Mouse (Mus musculus) frontal cortex, postnatal 14 days (tissue): ENCODE data around the gene Hsd11b1.
"Not testable (repeated sequence)": the region's sequence is repeated elsewhere in the genome, so short reads cannot be mapped to it uniquely, and the experiment has no call there.

Source experiments
- DNase-seq, 2 experiments: peaks; one replicate each; pipeline ENCODE4 v3.0.0; 2022; ENCODE audit warnings: low spot score in 2 of 2

Hsd11b1 gene

DNA sequence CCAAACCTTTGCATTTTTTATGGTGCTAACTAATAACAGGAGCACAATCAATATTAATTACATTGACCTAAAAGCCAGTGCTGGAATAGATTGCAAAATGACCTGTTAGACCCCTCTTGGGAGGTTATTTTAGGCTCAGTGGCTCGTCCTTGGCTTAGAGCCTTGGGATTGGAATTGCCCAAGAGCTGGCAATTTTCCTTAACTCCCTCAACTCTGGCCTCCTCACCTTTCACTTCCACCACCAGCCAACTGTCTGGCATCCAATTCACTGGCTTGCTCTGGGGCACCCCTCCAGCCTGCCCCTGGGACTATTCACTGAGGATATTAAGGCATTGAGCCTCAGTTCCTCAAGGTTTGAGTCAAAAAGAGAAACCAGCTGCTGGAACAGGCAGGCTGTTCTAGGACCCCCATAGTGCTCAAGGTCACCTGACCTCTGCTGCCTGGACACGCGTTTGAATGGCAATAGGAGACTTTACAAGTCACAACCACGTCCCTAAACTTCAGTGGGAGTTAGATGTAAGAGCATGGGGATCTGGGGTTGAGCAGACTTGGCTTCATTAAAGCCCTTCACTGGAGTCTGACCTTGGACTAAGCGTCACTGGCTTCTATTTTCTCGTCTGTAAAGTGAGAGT lies 14.7 kb upstream of the Hsd11b1 start:
- DNase-seq: no peak

DNA sequence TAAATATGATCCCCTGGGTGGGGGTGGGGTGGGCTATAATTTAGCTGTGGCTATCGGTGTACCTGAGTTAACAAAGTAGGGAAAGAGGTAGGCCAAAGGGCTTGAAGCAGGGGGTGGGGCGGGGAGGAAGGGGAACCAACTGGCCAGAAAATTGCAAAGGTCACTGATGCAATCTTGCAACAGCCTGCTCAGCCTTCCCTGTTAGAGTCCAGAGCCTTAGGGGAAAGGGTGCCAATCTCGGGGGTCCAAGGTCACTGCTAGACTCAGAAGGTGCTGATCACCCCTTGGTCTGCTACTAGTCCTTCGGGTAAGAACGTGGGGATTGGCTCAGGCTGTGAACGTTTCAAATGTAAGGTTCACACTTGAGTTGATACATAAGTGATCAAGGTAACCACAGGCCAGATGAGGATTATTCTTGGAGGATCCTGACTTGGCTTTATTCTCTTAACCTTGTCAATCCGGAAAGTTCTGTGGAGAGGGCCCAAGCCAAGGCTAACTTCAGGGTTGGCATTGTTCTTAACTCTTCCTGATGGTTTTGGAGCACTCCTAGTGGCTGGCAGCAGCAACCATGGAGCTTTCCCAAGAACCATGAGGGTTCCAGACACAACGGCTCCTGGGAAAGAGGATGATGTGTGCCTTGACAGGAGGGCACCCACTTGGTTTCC lies 10.7 kb upstream of the Hsd11b1 start:
- no peak for DNase-seq

DNA sequence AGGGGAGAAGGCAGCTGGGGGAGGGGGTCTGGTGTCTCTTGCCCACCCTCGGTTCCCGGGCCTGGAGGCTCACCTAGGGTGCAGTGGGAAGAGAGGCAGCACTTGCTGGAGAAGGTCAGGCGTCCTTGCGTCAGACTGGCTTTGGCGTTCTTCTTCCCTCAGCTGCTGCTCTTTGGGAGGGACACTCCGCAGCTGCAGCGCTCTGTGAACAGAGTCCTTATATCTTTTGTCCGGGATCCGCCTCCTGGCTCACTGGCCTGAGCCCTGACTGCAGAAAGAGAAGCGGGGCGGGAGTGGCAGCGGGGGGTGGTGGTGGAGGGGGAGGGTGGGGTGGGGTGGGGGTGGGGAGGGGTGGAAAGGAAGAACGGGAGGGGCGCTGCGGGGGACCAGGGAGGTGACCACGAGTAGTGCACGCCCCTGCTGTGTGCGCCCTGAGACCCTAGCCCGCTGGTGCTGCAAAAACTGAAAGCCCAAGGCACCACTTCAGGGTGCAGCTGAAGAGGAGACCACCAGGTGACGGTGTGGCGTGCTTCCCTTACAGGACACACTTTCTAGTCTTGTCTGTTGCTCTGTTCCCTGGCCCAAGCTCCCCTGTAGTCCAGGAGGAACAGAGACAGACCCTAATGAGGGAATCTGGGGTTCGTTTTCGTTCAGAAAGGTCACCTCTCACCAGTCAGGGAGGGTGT lies 9.2 kb upstream of the Hsd11b1 start, which contains the start of gene G0s2:
Gene G0s2 (minus strand): TSS at position 302 of the 686 bp plus-strand sequence.
- DNase-seq: peak; percentile 40 to 45

DNA sequence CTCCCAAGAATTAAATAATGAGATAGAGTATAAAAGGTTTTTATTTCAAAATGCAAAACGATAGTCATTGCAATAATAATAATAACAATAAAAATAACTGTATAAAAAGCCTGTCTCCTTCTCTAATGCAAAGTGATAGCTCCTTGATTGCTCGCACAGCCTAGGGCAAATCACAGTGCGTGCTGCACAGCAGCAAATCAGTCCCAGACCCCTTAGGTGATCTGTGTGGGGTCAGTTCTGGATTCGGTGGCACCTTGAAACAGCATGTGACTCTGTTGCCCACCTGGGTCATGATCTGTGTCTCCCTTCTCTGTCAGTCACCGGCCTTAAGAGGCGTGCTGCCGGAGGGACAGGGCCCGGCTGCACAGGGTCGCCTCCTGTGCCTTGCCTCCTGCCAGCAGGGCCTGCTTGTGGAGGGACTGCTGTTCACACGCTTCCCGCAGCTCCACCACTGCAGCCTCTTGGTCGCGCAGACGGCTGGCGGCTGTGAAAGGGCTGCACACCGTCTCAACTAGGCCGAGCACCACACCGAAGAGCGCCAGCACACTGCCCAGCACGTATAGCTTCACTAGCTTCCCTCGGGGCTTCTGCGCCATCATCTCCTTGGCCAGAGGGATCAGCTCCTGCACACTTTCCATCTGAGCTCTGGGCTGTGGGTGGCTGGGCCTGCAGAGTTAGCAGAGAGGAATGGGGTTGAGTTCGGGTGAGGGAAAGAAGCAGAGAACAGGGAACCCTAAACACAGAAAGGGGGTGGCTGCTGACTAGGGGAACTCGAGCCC lies 8.5 kb upstream of the Hsd11b1 start:
- DNase-seq: peak in 1 of 2 experiments; percentile 15

DNA sequence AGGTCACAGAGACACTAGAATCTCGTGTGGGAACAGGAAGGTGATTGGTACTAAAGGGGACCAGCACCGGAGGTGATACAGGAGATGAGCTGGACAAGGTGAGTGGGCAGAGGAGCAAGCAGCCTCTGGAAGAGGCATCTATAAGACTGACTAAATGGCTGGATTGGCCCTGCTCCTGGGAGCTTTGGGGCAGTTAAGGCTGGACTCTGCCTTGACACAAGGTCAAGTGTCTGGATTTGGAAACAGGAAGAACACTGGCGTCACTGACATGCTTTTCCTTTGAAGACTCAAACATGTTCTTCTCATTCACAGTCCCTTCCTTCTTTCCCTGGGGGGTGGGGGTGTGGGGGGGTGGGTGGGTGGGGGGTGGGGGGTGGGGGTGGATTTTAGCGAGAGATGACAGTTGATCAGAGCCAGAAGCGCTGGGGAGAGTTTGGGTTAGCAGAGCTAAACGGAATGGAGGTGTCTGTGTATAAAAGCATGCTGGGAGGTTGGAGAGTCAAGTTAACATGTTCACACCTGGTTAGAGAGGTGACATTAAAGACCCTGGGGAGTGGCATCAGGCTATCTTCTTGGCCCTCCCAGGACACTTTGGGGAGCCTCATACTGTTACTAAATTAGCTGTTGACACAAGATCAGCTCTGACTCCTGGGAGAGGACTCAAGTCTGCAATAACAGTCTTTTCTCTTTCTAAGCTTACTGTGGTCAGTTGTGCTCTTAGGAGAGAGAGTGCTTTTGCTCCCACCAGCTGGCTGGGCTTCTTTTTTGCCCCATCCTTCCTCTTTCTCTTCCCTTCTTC lies 7.3 kb upstream of the Hsd11b1 start:
- DNase-seq: no peak

DNA sequence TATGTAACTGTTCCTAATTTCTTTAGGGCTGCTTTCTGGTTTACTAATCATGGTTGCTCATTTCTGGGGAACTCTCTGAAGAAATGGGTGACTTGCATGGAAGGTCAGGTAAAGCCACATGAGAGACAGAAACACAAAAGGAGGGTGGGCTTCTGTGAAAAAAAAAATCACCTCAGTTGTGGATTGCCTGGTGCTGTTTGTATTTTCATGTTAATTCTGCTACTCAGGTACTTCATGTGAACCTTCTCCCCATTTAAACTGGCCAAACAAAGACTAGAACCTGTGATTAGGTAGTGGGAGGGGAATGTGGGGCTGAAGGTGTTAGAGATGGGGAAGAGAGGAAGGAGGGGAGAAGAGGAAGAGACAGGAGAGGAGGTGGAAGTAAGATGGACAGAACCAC lies 1.9 kb upstream of the Hsd11b1 start:
- no peak for DNase-seq

DNA sequence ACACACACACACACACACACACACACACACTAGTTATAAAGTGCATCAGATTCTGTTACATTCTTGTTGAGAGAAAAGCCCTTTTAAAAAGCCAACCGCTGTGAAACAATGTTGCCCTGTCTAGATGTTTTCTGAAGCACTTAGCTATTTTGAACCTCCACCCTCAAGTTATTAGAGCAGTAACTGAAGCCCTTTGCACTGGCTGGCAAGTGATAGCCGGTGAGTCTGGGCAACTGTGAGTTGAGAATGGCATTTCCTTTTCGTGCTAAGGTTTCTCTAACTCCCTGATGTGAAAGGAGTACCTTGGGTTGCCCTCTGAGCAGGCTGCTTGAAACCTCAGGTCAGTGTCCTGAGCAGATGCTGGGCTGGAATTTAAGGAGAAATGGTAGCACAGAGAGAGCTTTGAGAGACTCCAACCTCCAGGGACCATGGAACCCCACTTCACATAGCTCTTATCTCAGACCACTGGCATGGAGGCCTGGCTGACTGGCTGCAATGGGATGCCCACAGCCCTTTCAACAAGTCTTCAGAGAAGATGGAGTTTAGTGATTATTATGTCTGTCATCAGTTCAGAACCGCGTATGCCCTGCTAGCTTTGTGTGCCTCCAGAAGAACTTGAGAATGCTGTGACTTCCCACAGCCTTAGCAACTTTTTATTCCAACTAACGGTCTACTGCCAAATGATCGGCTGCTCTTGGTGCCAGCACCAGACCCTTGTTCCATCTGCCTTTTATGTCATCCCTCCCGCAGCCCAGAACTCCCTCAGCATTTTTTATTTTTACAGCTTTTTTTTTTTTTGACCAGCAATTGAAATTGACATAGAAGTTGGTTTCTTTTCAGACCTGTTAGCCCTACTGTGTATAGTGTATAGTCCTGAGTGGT lies 608 bp downstream of the Hsd11b1 start:
- no peak for DNase-seq

DNA sequence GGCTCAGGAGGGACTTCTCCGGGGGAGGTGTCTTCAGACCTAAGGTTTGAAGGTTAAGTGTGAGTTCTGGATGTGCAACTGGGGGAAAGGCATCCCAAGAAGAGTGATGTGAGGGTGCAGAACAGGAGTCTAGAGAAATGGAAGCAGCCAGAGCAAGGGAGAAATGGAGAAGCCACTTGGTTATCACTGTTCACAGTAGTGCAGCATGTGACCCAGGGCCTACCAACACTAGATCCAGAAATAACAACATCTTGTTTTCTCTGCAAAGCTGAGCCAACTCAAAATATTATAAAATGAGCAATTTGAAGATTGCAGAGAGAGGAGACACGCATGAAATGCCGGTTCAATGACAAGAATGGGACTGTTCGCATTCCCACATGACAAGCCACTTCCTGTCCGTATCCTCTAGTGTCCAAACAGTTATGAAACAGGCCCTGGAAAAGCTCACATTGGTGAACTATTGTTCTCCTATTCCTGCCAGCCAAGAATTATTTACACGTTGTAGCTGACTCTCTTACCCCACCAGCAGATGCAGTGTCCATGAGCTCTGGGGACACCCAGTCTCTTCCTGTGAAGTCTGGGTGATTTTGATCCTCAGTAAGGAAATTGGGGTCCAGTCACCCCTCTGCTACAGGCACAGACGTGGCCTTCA lies 1.9 kb downstream of the Hsd11b1 start:
- no peak for DNase-seq

DNA sequence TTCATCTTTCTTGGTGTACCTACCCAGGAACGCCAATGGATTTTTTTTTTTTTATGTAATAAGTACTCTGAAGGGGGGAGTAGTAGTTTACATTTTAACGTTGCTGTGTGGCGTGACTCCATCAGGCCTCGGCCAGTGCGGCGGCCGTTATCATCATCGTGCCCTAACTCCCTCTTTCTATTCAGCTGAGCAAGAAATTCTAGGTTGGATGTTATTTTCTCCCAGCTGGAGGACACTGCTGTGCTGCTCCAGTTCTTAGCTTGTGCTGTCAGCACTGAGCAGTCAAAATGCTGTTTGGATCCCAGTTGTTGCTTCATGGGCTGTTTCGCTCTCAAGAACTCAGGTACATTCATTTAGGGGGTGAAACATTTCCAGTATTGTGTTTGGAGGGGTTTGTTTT lies 4.3 kb downstream of the Hsd11b1 start:
- no peak for DNase-seq

DNA sequence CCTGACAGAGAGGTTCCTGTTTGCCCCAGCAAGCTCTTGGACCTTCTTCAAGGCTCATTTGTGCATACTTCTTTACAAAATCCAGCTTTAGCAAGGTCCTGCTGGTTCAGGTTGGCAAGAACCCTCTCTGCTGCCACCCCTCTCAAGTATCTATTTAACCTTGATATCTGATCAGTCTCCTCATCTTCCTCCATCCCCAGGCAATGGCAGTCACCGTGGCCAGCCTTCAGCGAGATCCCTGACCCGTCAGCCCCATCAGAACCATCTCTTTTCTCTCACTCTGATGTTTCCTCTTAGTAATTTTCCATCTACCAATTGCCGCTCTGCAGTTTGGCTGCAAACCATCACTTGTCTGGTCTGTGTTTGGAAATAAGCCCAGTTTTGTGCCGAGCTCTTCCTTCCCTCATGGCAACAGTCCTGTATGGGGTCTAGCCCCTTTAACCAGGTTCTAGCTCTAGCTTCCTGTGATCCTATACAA lies 7.2 kb downstream of the Hsd11b1 start:
- DNase-seq: no peak

DNA sequence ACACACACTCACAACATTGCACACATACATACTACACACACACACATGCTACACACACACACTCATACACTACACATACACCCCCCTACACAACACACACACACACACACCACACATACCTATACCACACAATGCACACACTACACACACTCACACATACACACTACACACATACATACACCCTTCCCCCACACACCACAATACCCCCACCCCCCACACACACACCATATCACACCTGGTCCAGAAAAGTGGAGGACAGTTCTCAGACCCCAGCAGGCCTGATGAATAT lies 7.6 kb downstream of the Hsd11b1 start:
- DNase-seq: no peak

DNA sequence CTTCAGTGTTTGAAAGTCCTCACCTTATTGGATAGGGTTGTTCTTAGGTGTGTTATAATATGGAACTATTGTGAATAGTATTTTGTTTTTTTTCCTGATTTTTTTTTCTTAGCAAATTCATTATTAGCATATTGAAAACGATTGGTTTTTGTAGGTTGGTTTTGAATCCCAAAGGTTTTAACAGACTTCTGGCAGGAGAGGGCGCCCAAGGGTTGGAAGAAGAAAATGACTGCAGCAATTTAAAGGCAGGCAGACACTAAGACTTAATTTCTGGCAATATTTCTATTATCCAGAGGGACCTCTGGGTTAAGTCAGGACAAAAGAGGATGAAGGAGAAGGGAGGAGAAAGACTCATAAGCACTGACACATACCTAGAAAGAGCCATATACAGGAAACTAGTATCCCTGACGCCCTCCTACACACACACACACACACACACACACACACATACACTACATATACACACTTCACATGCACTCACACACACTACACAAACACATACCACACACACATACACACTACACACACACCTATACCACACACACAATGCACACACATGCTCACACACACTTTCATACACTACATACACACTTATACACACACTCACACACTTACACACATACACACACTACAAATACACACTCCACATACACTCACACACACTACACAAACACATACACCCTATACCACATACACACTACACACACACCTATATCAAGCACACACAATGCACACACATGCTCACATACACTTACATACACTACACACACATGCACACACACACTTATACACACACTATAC lies 8.2 kb downstream of the Hsd11b1 start:
- DNase-seq: peak; percentile 28 to 79

DNA sequence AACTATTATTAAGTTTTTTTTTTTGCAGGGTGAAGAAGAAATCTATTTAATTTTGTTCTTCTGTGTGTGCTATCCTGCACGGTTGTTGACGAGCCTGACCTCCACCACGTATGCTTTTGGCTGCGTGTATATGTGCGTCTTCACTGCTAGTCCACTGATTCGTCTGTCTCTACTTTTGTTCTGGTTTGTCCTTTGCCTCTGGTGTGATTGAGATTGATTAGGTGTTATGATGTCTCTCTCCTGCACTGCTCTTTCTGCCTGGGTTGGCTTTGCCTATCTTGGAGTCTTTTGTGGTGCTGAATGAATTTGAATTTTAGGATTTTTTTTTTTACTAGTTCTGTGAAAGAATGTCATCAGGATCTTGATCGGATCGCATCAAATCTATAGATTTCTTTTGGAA lies 8.8 kb downstream of the Hsd11b1 start:
- DNase-seq: no peak

DNA sequence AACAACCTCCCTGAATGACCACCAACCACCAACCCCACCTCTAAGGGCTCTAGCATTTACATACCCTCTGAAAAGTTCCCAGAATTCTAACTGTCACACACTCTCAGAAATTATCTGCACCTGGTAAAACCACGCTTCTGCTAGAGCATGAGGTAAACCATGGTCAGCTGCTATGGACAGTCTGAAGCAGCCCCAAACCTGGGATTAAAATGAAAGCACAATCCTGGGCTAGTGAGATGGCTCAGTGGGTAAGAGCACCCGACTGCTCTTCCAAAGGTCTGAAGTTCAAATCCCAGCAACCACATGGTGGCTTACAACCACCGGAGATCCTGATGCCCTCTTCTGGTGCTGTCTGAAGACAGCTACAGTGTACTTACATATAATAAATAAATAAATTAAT lies 10.0 kb downstream of the Hsd11b1 start:
- not testable (repeated sequence) for DNase-seq

DNA sequence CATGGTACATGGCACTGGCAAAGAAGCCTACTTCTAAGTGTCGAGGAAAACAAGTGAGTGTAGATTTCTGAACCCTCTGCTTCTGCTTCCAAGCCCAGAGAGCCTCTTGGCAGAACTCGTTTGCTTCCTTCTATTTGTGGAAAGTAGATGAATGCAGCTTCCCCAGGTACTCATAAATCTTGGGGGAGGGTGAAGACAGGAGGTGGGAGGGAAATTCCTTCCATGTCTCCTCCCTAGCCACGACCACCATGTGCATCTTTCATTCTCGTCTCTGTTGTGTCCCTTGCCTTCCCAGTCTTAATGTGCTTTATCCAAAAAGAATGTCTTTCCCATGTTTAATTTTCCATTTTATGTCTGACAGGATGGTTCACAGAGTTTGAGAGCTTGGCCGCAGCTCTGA lies 11.3 kb downstream of the Hsd11b1 start:
- DNase-seq: no peak

DNA sequence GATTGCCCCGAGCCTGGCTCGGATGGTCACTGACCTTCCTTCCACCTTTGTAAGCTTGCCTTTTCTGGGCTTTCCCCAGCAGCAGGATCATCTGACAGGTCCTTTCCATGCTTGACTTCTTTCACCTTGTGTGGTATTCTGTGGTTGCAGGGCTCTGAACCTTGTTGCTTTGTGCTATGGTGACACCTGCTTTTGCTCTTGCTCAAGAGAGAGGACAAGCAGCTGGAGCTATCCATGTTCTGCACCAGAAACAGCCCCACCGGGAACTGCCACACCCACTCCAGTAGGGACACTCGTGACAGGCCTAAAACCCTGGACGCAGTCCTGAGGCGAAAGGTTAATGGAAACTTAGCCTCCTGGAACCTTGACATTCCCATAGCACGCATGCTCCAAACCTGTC lies 12.5 kb downstream of the Hsd11b1 start:
- DNase-seq: no peak

DNA sequence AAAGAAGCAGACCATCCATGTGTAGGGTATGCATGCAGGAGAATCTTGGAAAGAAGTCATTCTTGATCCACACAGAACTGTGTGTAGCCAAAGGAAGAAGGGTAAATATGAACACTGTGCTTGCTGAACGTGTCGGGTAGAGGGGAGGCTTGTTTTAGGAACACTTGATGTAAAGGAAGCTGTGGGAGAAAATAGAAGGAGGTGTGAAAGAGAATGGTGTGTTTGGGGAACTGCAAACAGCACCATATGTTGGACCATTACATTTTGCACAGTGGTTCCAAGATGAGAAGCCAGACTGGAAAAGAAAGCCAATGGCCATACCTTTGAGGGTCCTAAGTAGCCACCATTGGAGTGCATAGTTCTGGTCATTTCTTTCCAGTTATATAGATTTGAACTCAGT lies 13.8 kb downstream of the Hsd11b1 start:
- no peak for DNase-seq

DNA sequence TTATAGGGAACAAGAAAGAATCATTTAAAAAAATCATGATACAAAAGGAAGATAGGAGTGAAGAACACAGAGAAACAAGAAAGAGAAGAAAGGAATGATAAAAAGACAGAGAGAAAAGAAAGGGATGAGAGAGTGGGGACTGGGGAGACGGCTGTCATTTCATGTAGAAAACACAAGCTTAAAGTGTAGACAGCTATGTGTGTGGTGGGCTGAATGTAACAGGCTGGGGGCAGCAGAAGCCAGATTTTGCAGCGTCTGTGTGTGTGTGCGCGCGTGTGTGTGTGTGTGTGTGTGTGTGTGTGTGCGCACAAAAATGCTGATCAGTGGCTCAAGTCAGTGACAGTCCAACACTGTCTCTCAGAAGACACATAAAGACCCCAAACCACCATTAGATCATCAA lies 19.6 kb downstream of the Hsd11b1 start:
- no peak for DNase-seq

DNA sequence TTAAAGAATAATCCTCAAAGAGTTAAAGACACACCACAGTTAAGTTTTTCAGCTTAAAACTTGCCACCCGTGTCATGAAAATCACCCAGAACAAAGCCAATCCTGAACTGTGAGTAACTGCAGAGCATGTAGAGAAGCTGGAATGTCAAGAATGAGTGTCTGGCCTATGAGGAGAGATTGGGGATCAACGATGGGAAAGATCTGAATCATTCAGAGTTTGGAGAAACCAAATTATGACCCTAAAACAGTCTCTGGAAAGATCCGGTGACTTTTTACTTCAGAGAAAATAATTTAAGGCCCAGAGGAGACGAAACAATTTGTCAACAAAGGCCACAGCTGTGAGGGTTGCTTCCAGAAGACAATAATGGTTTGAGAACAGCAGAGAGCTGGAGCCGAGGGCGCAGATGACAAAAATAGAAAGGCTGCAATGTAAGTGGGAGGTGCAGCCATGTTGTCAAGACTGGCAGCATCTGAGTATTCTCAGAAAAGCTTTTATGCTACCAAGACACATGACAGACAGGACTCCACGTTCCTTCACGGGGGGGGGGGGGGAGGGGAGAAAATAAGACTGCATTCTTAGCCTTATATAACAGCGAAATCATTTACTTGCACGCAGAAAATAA lies 20.2 kb downstream of the Hsd11b1 start:
- no peak for DNase-seq
